Mouse (Mus musculus) liver, embryonic 13.5 days (tissue): ENCODE data around the gene Nufip2. TPM values are rescaled to one million over a fixed set of nuclear protein-coding genes. Genes with fewer than 3 reads are reported as not detected.

Experiments used
- ATAC-seq: fragments of 200-750 bp; cut with Nextera tagmentation; 2 replicates; pipeline ENCODE4 v1.8.0; 2017; ENCODE audit warnings: low read depth, mild to moderate bottlenecking, moderate number of reproducible peaks, moderate library complexity
- DNase-seq: peaks from one replicate; pipeline ENCODE4 v3.0.0; 2022
- H3K27ac ChIP-seq: fragments of 300-500 bp; sonication (generic); 2 replicates; pipeline ENCODE4 v1.5.1; 2015; ENCODE audit warnings: moderate library complexity, mild to moderate bottlenecking, inconsistent platforms
- H3K27me3 ChIP-seq: fragments of 300-500 bp; sonication (generic); 2 replicates; pipeline ENCODE4 v1.6.1; 2015; ENCODE audit warnings: mild to moderate bottlenecking, inconsistent platforms
- H3K36me3 ChIP-seq: fragments of 300-500 bp; sonication (generic); 2 replicates; pipeline ENCODE4 v1.6.1; 2015; ENCODE audit warnings: mild to moderate bottlenecking, inconsistent platforms
- H3K4me1 ChIP-seq: fragments of 300-500 bp; sonication (generic); replicated peaks from 2 replicates; pipeline ENCODE4 v1.6.1; 2015; ENCODE audit warnings: inconsistent platforms
- H3K4me2 ChIP-seq: fragments of 300-500 bp; sonication (generic); 2 replicates; pipeline ENCODE4 v1.6.1; 2015; ENCODE audit warnings: inconsistent platforms, mild to moderate bottlenecking, moderate library complexity
- H3K4me3 ChIP-seq: fragments of 300-500 bp; sonication (generic); replicated peaks from 2 replicates; pipeline ENCODE4 v1.5.1; 2015; ENCODE audit warnings: mild to moderate bottlenecking, inconsistent platforms
- H3K9ac ChIP-seq: fragments of 300-500 bp; sonication (generic); 2 replicates; pipeline ENCODE4 v1.6.1; 2015; ENCODE audit warnings: mild to moderate bottlenecking, inconsistent platforms
- H3K9me3 ChIP-seq: fragments of 300-500 bp; sonication (generic); replicated peaks from 2 replicates; pipeline ENCODE4 v1.6.1; 2016; ENCODE audit warnings: inconsistent platforms
- WGBS: fragments of 180-500 bp; shearing (Covaris S2); methylation state at CpG from one replicate; pipeline ENCODE4 v1.1.7; 2015; ENCODE audit not compliant: insufficient replicate concordance; 5-methylcytosine and 5-hydroxymethylcytosine counted together
- polyA plus RNA-seq: library from polyadenylated mRNA; unstranded; fragments of >200 nt; fragmentation: Nextera tagmentation; extraction: Ambion mirVana; gene quantifications from 2 replicates; pipeline ENCODE4 v1.2.1, GENCODE M21; 2015

The Nufip2 gene
- polyA plus RNA-seq, 1 experiment from 2014 or later = 2.2 TPM

DNA sequence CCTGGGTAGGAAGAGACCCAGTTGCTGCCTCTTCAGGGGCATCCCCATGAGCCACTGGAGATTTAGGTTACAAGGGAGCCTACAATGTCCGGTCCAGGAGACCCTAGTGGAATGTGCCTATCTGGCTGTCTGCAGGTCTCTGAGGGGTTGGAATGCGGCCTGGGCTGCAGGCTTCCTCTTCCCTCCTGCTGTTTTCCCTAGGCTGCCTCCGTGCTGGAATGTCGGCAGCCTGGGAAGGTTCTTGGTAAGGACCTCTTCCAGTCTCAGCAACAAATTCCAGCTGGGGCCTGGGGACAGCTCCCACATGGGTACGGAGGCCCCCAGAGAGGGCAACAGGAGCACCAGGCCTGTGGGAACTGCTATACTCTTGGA lies 99.4 kb downstream of the Nufip2 start:
- peak overlapping the region; percentile 89 for H3K4me2 ChIP-seq

DNA sequence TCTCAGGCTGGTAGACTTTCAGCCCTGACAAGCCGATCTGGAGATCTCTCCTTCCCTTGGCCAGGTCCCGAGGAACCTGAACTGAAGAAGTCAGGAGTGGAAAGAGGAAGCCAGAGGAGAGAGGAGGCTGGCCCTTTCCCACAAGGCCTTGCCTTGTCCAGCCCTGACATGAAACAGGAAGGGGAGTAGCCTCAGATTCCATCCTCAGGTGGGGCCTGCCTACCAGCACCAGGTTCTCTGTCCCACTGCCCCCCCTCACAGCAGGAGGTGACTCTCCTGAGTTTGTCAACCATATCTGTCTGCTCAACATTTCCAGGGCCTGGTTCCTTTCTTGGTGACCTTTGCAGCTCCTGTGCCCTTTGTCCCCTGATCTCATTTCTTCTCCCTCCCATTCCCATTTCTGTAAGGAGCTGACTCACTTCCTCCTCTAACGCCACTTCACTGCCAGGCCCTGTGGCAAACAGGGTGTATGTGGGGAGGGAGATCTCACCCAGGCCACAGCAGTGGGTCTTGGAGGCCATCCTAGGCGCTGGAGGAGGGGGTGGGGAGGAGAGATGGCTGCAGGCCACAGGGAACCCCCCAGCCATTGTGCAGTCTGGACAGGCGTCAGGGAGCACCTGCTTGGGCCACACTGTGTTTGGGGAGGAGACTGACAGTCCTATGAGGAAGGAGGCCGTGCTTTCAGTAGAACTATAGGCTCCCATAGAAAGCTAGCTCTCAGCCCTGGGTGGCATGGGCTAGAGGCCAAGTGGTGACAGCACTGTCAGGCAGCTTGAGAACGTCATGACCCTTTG lies 100.0 kb downstream of the Nufip2 start:
- Histone ChIP-seq H3K36me3 (peaks cover 12% of the 10 kb centered on the region), H3K9ac (peak overlapping the region; percentile 77), H3K27ac (peak overlapping the region; percentile 97), H3K9me3 (no peaks in the 10 kb centered on the region), H3K27me3 (no peaks in the 10 kb centered on the region), H3K4me3 (peak overlapping the region; percentile 54), H3K4me2 (peak overlapping the region; percentile 89), H3K4me1 (peaks cover 97% of the 10 kb centered on the region)
- ATAC-seq = no peak
- WGBS = 21% methylated on average over 7 of the region's 7 CpGs
- DNase-seq = no peak

More for the DNA sequence above, 99.4 kb downstream of the Nufip2 start:
- Histone ChIP-seq H3K4me3 (peak overlapping the region; percentile 54), H3K9ac (peak overlapping the region; percentile 77), H3K27ac (peak overlapping the region; percentile 97), H3K27me3 (no peaks in the 10 kb centered on the region), H3K9me3 (no peaks in the 10 kb centered on the region), H3K36me3 (peaks cover 18% of the 10 kb centered on the region), H3K4me1 (peaks cover 97% of the 10 kb centered on the region)
- WGBS = 21% methylated on average over 5 of the region's 5 CpGs
- DNase-seq = no peak
- no peak for ATAC-seq

DNA sequence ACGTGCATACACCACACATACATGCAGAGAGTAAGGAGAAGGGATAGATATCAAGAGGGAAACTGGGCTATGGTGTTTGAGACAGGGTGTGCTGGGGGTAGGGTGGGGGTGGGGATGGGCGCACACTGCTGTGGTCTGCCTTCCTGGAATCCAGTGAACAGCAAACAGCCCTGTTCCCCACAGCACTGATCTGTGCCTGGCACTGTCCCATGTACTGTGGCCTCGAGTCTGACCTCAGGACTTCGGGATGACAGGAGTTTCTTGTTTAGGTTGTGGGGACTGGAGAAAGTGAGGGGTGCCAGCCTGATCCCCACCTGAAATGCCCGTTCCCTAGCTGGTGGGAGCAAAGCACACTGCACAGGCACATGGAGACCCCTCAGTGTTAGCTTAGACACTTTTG lies 101.8 kb downstream of the Nufip2 start, which contains the start of gene Gm10277:
Gene Gm10277, minus strand, starts transcription at position 41 of the 400 bp plus-strand sequence.
- Histone ChIP-seq H3K4me3 (no peak within 1 kb of the TSS), H3K27ac (peak within 1 kb of the TSS; percentile 97), H3K4me2 (no peak within 1 kb of the TSS), H3K9me3 (no peaks in the 10 kb centered on the region), H3K36me3 (peaks cover 8% of the 10 kb centered on the region; the same call in 1 of the 2 replicates), H3K9ac (peak within 1 kb of the TSS; percentile 77; the same call in 1 of the 2 replicates), H3K27me3 (no peaks in the 10 kb centered on the region), H3K4me1 (peaks cover 97% of the 10 kb centered on the region)
- WGBS = 31% methylated on average over 5 of the region's 5 CpGs
- no peak for DNase-seq
- 0 out of 2 replicates have a peak, but pooled peaks have one; percentile 5 for ATAC-seq

DNA sequence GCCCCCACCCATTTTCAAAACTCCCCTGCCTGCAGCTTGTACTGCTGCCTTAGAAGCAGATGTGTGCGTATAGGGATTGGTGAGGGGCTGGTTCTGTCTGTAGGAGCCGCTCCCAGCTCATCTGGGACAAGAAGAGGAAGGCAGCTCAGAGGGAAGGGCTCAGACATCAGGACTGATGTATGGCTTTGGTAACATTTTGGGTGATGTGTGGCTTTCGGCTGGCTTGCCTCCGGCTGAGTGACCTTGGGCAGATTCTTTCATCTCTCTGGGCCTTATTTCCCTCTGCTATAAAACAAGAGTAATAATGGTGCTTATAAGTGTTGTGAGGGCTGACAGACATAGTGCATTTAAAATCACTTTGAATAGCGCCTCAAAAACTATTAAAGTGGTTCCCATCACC lies 103.6 kb downstream of the Nufip2 start:
- 79% methylated on average over 5 of the region's 5 CpGs for WGBS

DNA sequence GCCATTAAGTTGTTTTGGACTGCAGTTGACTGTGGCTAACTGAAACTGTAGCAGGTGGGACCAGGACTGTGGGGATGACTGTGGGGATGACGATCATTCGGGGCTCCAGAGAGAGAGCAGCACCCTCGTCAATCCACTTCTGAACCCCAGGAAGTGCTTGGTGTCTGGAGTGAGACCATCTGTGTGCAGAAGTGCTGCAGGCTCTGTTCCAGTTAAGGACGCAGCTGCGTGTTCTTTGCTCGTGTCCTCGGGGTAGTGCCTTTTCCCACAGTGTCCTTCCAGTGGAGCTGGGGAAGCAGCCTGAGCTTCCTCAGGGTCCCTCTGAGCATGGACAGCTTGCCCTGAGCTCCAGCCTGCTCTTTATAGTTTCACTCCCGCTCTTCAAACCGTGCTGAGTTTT lies 104.3 kb downstream of the Nufip2 start:
- no peak overlapping the region for H3K4me3 ChIP-seq
- peaks cover 86% of the 10 kb centered on the region for H3K4me1 ChIP-seq
- H3K9ac ChIP-seq = peak overlapping the region; percentile 71
- peak overlapping the region; percentile 60; the same call in 1 of the 2 replicates for H3K4me2 ChIP-seq
- H3K9me3 ChIP-seq = no peaks in the 10 kb centered on the region
- ATAC-seq = no peak
- WGBS = 20% methylated on average over 9 of the region's 9 CpGs
- no peaks in the 10 kb centered on the region for H3K27me3 ChIP-seq
- peaks cover 8% of the 10 kb centered on the region; the same call in 1 of the 2 replicates for H3K36me3 ChIP-seq
- H3K27ac ChIP-seq = peak overlapping the region; percentile 90
- DNase-seq = no peak

More for the DNA sequence above, 103.6 kb downstream of the Nufip2 start:
- Histone ChIP-seq H3K27me3 (no peaks in the 10 kb centered on the region), H3K9me3 (no peaks in the 10 kb centered on the region), H3K9ac (no peak overlapping the region; the same call in 1 of the 2 replicates), H3K36me3 (peaks cover 8% of the 10 kb centered on the region; the same call in 1 of the 2 replicates), H3K4me1 (peaks cover 94% of the 10 kb centered on the region), H3K4me2 (no peak overlapping the region), H3K27ac (peak overlapping the region; percentile 68), H3K4me3 (no peak overlapping the region)
- DNase-seq (no peak), ATAC-seq (no peak)

DNA sequence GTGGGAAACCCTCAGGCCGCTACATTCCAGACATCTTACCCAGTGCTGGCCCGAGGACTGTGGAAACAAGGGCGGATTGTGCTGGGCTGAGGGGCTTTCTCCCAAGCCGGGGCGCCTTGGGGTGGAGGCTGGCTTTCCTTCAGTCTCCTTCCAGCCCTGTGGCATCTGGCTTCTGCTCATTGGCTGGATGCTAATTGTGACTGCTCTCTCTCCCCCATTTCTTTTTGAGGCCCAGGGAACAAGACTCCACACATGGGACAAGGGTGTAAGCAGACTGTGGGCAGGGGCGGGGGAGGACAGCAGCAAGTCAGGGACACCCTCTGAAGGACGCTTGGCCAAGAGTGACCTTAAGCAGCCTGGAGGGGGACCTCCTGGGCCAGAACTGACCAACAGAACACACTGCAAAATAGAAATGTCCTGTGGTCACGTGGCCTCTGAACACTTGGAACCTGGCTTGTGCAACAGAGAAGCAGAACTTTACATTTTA lies 105.3 kb downstream of the Nufip2 start:
- Histone ChIP-seq H3K9ac (peak overlapping the region; percentile 71), H3K4me1 (peaks cover 76% of the 10 kb centered on the region), H3K27ac (peak overlapping the region; percentile 90), H3K36me3 (peaks cover 11% of the 10 kb centered on the region; the same call in 1 of the 2 replicates), H3K4me3 (no peak overlapping the region), H3K4me2 (peak overlapping the region; percentile 60), H3K9me3 (no peaks in the 10 kb centered on the region), H3K27me3 (no peaks in the 10 kb centered on the region)
- ATAC-seq (peak; percentile 19), DNase-seq (no peak)
- WGBS = 29% methylated on average over 8 of the region's 8 CpGs

Other genes starting within 250 kb of the Nufip2 start
- gene Coro6, start 223.7 kb upstream of the Nufip2 start, polyA plus RNA-seq = 0.03 and 0.22 TPM in 2 replicates
- gene Ankrd13b, start 196.5 kb upstream of the Nufip2 start, polyA plus RNA-seq = 0.81 and 1.0 TPM in 2 replicates
- gene Git1, start 192.6 kb upstream of the Nufip2 start, polyA plus RNA-seq = 1.8 and 1.9 TPM in 2 replicates
- 3.4 and 3.8 TPM in 2 replicates for gene Abhd15, start 171.0 kb upstream of the Nufip2 start, polyA plus RNA-seq
- gene Trp53i13, start 170.2 kb upstream of the Nufip2 start, polyA plus RNA-seq = 5.1 and 5.5 TPM in 2 replicates
- 0.10 TPM in 1 of 2 replicates, not detected in the other for gene Gm10392, start 167.0 kb upstream of the Nufip2 start, polyA plus RNA-seq
- 4.7 and 6.0 TPM in 2 replicates for gene Taok1, start 78.3 kb upstream of the Nufip2 start, polyA plus RNA-seq
- 0.24 TPM in 1 of 2 replicates, not detected in the other for gene Cryba1, start 39.1 kb downstream of the Nufip2 start, polyA plus RNA-seq
- 17.3 and 21.8 TPM in 2 replicates for gene Myo18a, start 77.1 kb downstream of the Nufip2 start, polyA plus RNA-seq
- 0.57 and 0.78 TPM in 2 replicates for gene Gm10277, start 101.6 kb downstream of the Nufip2 start, polyA plus RNA-seq
- 8.7 and 10.4 TPM in 2 replicates for gene Pipox, start 207.9 kb downstream of the Nufip2 start, polyA plus RNA-seq
- gene Sez6, start 244.6 kb downstream of the Nufip2 start, polyA plus RNA-seq = 0.03 and 0.20 TPM in 2 replicates